Mouse (Mus musculus) monocyte, adult 59 days (primary cell): ENCODE measurements around the gene Ucma. TPM values are rescaled to one million over a fixed set of nuclear protein-coding genes. Genes with fewer than 3 reads are reported as not detected.

ENCODE experiments used
- total RNA-seq, 2 experiments: library from RNA; stranded (reverse); gene quantifications; one replicate each; pipeline ENCODE4 v1.2.4; 2023

Ucma gene
- not detected for total RNA-seq

GRCm38 (mm10) chr2:4975807-4976206, at the start of gene Ucma:
Ucma (plus strand) TSS chr2:4976122.

GRCm38 (mm10) chr2:5012491-5013324, 36.8 kb downstream of the Ucma start, which contains the start of gene Mcm10:
Mcm10 (minus strand) TSS chr2:5012791.

Other genes with a start within 250 kb of the Ucma start
- 10 to 100 TPM; 20.4 to 22.5 TPM for gene Sephs1, start 94.6 kb upstream of the Ucma start, total RNA-seq
- 10 to 100 TPM; 51.1 to 58.5 TPM for gene Phyh, start 57.1 kb upstream of the Ucma start, total RNA-seq
- 1 to 10 TPM; 2.2 to 2.5 TPM for gene Mcm10, start 36.7 kb downstream of the Ucma start, total RNA-seq
- 1 to 10 TPM; 4.4 to 5.0 TPM for gene Optn, start 87.9 kb downstream of the Ucma start, total RNA-seq
- not detected for gene Ccdc3, start 161.7 kb downstream of the Ucma start, total RNA-seq